Mouse (Mus musculus): ENCODE data around the gene Dlat.
A peak's percentile ranks its signal among the peaks of the same experiment; 100 is the strongest.

Dlat gene

GRCm38 (mm10) chr9:50593544-50593943 lies 66.0 kb downstream of the Dlat start:
- peak; percentile 72 for DNase-seq (ENCODE audit: low read depth, low spot score)

GRCm38 (mm10) chr9:50592955-50593354 lies 66.6 kb downstream of the Dlat start:
- no peak for DNase-seq (ENCODE audit: low read depth, low spot score)

GRCm38 (mm10) chr9:50590856-50591518 lies 68.6 kb downstream of the Dlat start:
- DNase-seq (ENCODE audit: low read depth, low spot score), result peak; percentile 56

GRCm38 (mm10) chr9:50586955-50587354 lies 72.6 kb downstream of the Dlat start:
- DNase-seq (ENCODE audit: low read depth, low spot score), result no peak

DNA sequence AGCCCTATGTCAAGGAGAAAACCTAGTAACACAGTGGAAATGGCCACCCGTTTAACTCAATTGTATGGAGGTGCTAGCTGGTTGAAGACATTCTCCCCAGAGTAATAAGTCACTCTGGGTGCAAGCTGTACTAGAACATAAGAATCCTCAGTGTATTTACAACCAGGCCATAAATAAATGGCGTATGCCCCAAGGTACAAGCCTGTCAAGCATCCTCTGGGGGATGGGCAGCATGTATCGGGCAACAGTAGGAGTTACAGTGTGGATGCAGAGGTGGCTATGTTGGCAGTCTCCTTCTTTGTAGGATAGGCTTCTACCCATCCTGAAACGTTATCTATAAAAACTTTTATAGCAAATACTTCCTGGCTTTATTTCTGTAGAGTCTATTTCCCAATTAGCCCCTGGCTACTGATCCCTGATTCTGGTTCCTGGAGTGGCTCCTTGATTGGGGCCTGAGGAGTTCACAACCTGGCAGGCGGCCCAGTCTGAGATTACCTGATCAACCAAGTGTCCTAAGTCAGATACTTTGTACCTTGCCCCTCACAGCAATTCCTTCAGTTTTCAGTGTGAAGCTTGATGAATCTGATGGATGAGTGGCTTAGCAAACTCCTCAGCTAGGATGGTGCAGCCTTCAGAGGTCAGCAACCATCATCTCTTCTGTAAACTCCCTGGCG lies 74.3 kb downstream of the Dlat start:
- no peak for DNase-seq (ENCODE audit: low read depth, low spot score)

Measured in A20 (cell line).